Mouse (Mus musculus) liver, embryonic 14.5 days (tissue): ENCODE data around the gene Smyd3.

Experiments
- CTCF ChIP-seq: IDR thresholded peaks from 2 replicates; pipeline ENCODE4 v1.5.1; 2016; ENCODE audit warnings: antibody characterized with exemption, low read depth, control low read depth
- EP300 ChIP-seq: IDR thresholded peaks from 2 replicates; pipeline ENCODE4 v1.6.1; 2016; ENCODE audit warnings: antibody characterized with exemption, low read depth

GRCm38 (mm10) chr1:179061053-179061452 is 456.8 kb downstream of the Smyd3 start:
- TF ChIP-seq CTCF (no peak), EP300 (peak; percentile 41; the same call in 1 of the 2 replicates)
